Mouse (Mus musculus) midbrain, embryonic 12.5 days (tissue): ENCODE results near the gene Trrap. TPM values are rescaled to one million over a fixed set of nuclear protein-coding genes. Genes with fewer than 3 reads are reported as not detected.
A peak's percentile ranks its signal among the peaks of the same experiment; 100 is the strongest.

ENCODE experiments used
- ATAC-seq: fragments of 200-750 bp; cut with Nextera tagmentation; 2 replicates; pipeline ENCODE4 v1.8.0; 2017; ENCODE audit warnings: low read depth, moderate TSS enrichment, moderate library complexity; ENCODE audit not compliant: low FRiP score
- H3K27ac ChIP-seq: fragments of 300-500 bp; sonication (generic); replicated peaks from 2 replicates; pipeline ENCODE4 v1.5.1; 2016; ENCODE audit warnings: mild to moderate bottlenecking
- H3K27me3 ChIP-seq: fragments of 300-500 bp; sonication (generic); 2 replicates; pipeline ENCODE4 v1.6.1; 2016; ENCODE audit warnings: mild to moderate bottlenecking
- H3K36me3 ChIP-seq: fragments of 300-500 bp; sonication (generic); 2 replicates; pipeline ENCODE4 v1.6.1; 2016
- H3K4me1 ChIP-seq: fragments of 300-500 bp; sonication (generic); 2 replicates; pipeline ENCODE4 v1.6.1; 2016
- H3K4me2 ChIP-seq: fragments of 300-500 bp; sonication (generic); replicated peaks from 2 replicates; pipeline ENCODE4 v1.6.1; 2016; ENCODE audit warnings: mild to moderate bottlenecking, moderate library complexity
- H3K4me3 ChIP-seq: fragments of 300-500 bp; sonication (generic); 2 replicates; pipeline ENCODE4 v1.5.1; 2016; ENCODE audit warnings: mild to moderate bottlenecking
- H3K9ac ChIP-seq: fragments of 300-500 bp; sonication (generic); replicated peaks from 2 replicates; pipeline ENCODE4 v1.6.1; 2016; ENCODE audit warnings: mild to moderate bottlenecking, moderate library complexity
- H3K9me3 ChIP-seq: fragments of 300-500 bp; sonication (generic); 2 replicates; pipeline ENCODE4 v1.6.1; 2016; ENCODE audit warnings: mild to moderate bottlenecking
- WGBS: fragments of 180-500 bp; shearing (Covaris S2); methylation state at CpG from one replicate; pipeline ENCODE4 v1.1.7; 2016; 5-methylcytosine and 5-hydroxymethylcytosine counted together
- polyA plus RNA-seq: library from polyadenylated mRNA; unstranded; fragments of >200 nt; fragmentation: Nextera tagmentation; extraction: Ambion mirVana; gene quantifications from 2 replicates; pipeline ENCODE4 v1.2.1, GENCODE M21; 2016

Gene Trrap
- polyA plus RNA-seq, 1 experiment from 2014 or later, result 102 TPM

GRCm38 (mm10) chr5:144875892-144876291 lies 108.4 kb downstream of the Trrap start:
- peak; percentile 61 for ATAC-seq
- H3K9ac ChIP-seq, result no peak overlapping the region
- H3K27ac ChIP-seq, result no peak overlapping the region
- H3K4me3 ChIP-seq, result no peak overlapping the region
- H3K9me3 ChIP-seq, result no peaks in the 10 kb centered on the region
- H3K36me3 ChIP-seq, result peaks cover 40% of the 10 kb centered on the region
- 17% methylated on average over 13 of the region's 13 CpGs for WGBS
- H3K27me3 ChIP-seq, result no peaks in the 10 kb centered on the region
- no peaks in the 10 kb centered on the region for H3K4me1 ChIP-seq
- no peak overlapping the region for H3K4me2 ChIP-seq

DNA sequence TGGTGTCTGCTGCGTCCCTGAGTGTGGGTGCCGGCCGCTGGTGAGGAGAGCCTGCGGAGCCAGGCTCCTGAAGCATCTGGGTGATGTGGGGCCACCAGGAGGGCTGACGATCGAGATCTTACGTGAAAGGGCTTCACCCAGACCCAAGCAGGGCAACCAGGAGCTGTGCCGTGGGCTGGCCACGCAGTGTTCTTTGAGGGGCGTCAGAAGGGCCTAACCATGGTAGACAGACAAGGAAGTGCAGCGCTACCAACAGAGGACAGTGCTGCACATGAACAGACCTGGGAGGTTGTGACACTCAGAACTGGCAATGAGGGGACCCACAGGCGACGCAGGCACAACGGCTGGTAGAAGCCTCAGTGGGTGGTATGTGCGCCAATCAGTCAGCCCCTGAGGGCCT lies 109.5 kb downstream of the Trrap start:
- H3K27ac ChIP-seq, result no peak overlapping the region
- H3K27me3 ChIP-seq, result no peaks in the 10 kb centered on the region
- H3K36me3 ChIP-seq, result peaks cover 51% of the 10 kb centered on the region
- H3K9ac ChIP-seq, result no peak overlapping the region
- no peak overlapping the region for H3K4me3 ChIP-seq
- WGBS, result 92% methylated on average over 15 of the region's 15 CpGs
- H3K4me2 ChIP-seq, result no peak overlapping the region
- no peaks in the 10 kb centered on the region for H3K4me1 ChIP-seq
- no peaks in the 10 kb centered on the region for H3K9me3 ChIP-seq
- no peak for ATAC-seq

- ATAC-seq, result no peak
- WGBS, result 92% methylated on average over 14 of the region's 14 CpGs
Observed at GRCm38 (mm10) chr5:144881670-144882399, 114.3 kb downstream of the Trrap start.

GRCm38 (mm10) chr5:144884629-144885217 lies 117.2 kb downstream of the Trrap start:
- no peak for ATAC-seq
- Histone ChIP-seq H3K27ac (no peak overlapping the region), H3K9ac (no peak overlapping the region), H3K27me3 (no peaks in the 10 kb centered on the region), H3K4me2 (no peak overlapping the region), H3K9me3 (peaks cover 6% of the 10 kb centered on the region; the same call in 1 of the 2 replicates), H3K4me1 (no peaks in the 10 kb centered on the region), H3K36me3 (peaks cover 97% of the 10 kb centered on the region), H3K4me3 (no peak overlapping the region)
- 87% methylated on average over 13 of the region's 13 CpGs for WGBS

More at GRCm38 (mm10) chr5:144881670-144882399, 114.3 kb downstream of the Trrap start:
- no peak overlapping the region for H3K4me3 ChIP-seq
- no peak overlapping the region for H3K9ac ChIP-seq
- no peaks in the 10 kb centered on the region for H3K27me3 ChIP-seq
- no peak overlapping the region for H3K27ac ChIP-seq
- H3K4me2 ChIP-seq, result no peak overlapping the region
- H3K36me3 ChIP-seq, result peaks cover 95% of the 10 kb centered on the region
- H3K4me1 ChIP-seq, result no peaks in the 10 kb centered on the region
- H3K9me3 ChIP-seq, result no peaks in the 10 kb centered on the region

DNA sequence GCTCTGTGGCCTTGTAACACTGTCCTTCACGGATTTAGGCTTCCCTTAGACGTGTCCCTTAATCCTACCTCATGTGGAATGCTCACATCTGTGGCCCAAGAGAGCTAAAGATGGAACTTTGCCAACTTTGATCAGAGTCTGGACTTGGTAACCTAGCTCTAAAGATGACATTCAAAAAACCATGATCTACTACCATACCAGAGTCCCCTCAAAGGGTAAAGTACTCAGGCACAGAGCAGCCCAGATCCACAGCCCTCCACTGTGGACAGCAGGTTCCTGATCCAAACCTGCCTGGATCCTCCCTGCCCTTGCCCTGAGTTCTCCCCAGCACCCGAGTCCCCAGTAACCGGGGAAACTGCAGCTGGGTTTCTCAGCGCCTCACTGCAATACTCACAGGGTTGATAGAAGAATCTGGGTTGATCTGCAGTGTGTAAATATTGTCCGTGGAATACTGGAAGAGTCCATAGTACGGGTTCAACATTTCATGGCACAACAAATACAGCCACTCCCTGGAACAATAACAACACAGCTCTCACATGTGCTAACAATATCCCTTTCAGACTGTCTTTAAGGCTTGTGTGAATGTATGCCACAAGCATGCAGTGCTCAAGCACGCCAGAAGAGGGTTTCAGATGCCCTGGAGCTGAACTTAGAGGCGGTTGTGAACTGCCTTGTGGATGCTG lies 118.6 kb downstream of the Trrap start:
- ATAC-seq, result no peak
- WGBS, result 92% methylated on average over 9 of the region's 9 CpGs
- Histone ChIP-seq H3K9ac (no peak overlapping the region), H3K4me2 (no peak overlapping the region), H3K4me3 (no peak overlapping the region), H3K4me1 (no peaks in the 10 kb centered on the region), H3K9me3 (peaks cover 6% of the 10 kb centered on the region; the same call in 1 of the 2 replicates), H3K36me3 (peaks cover 96% of the 10 kb centered on the region), H3K27ac (no peak overlapping the region), H3K27me3 (no peaks in the 10 kb centered on the region)

DNA sequence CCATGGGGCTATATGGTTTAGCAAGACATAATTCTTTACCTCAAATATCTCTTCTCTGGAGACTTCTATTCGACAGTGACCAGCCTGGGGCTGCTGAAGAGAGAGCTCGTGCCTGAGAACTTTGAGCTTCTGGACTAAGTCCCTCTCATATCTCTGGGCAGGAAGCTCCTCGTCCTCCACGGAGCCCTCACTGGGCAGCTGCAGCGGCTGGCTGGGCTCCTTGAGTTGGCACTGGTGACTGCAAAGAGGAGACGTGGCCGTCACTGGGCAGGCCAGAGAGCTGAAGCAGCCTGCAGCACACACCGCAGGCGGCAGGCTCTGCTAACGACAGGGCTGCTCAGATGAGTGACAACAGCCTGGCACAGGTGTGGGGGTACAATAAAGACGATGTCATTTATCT lies 123.7 kb downstream of the Trrap start:
- WGBS, result 90% methylated on average over 11 of the region's 11 CpGs
- no peak for ATAC-seq

GRCm38 (mm10) chr5:144897881-144898280 lies 130.3 kb downstream of the Trrap start:
- peak; percentile 78; the same call in 1 of the 2 replicates for ATAC-seq
- Histone ChIP-seq H3K9ac (no peak overlapping the region), H3K4me3 (no peak overlapping the region), H3K4me1 (peaks cover 21% of the 10 kb centered on the region), H3K4me2 (no peak overlapping the region), H3K9me3 (no peaks in the 10 kb centered on the region), H3K27me3 (no peaks in the 10 kb centered on the region), H3K36me3 (peaks cover 48% of the 10 kb centered on the region), H3K27ac (0 out of 2 replicates have a peak overlapping the region, but pooled peaks have one; percentile 16)
- 9% methylated on average over 7 of the region's 7 CpGs for WGBS

More for the DNA sequence above, 123.7 kb downstream of the Trrap start:
- Histone ChIP-seq H3K27ac (no peak overlapping the region), H3K9ac (no peak overlapping the region), H3K4me3 (no peak overlapping the region), H3K4me2 (no peak overlapping the region), H3K36me3 (peaks cover 91% of the 10 kb centered on the region), H3K9me3 (peaks cover 6% of the 10 kb centered on the region; the same call in 1 of the 2 replicates), H3K27me3 (no peaks in the 10 kb centered on the region), H3K4me1 (no peaks in the 10 kb centered on the region)

DNA sequence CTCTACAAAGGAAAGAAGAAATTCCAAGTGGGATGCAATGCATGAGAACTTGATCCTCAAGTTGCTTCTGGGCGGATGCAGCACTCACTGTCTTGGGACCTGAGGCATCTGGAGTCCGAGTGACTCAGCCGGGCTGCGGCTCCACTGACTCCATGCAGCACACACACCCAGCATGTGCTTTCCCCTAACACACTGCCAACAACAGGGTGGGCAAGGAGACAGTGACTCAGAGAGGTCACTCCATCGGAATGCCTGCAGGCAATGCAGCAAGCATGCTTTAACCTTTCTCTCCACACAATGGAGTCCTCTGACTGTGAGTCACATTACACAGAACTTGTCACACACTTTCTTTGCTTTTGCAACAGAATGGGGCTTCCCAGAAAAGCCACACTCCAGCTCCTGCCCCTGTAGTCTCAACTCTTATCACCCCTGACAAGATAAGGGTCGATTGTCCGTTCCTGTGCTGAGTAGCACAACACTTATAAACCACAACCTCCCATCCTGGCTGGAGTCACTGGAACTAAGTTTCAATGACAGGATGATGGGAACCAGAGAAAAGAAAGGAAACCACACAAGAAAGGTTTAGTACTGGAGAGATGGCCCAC lies 131.0 kb downstream of the Trrap start:
- no peaks in the 10 kb centered on the region for H3K9me3 ChIP-seq
- ATAC-seq, result no peak
- peaks cover 21% of the 10 kb centered on the region for H3K4me1 ChIP-seq
- H3K27ac ChIP-seq, result peak overlapping the region; percentile 16; the same call in 1 of the 2 replicates
- no peak overlapping the region for H3K9ac ChIP-seq
- WGBS, result 46% methylated on average over 7 of the region's 7 CpGs
- no peak overlapping the region for H3K4me2 ChIP-seq
- H3K4me3 ChIP-seq, result no peak overlapping the region
- H3K27me3 ChIP-seq, result no peaks in the 10 kb centered on the region
- H3K36me3 ChIP-seq, result peaks cover 42% of the 10 kb centered on the region

DNA sequence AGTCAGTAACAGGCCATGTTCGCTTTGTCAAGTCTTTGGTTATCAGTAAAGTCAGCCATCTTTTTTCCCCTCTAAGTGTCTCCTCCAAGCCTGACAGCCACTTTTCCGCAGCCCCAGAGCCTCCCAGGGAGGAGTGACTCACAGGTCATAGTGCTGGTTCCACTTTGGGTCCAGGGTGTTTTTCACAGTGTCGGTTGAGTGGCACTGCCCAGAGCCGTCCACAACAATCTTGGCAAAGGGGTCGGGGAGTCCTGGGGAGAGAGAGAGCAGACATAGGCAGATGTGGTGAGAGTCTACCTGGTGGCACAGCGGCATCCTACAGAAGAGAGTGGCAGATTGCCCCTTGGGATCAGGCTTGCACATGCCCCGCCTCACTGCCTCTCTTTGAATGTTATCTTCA lies 133.5 kb downstream of the Trrap start:
- Histone ChIP-seq H3K4me3 (no peak overlapping the region), H3K4me2 (no peak overlapping the region), H3K27ac (no peak overlapping the region), H3K27me3 (no peaks in the 10 kb centered on the region), H3K36me3 (peaks cover 21% of the 10 kb centered on the region), H3K4me1 (peaks cover 21% of the 10 kb centered on the region), H3K9ac (no peak overlapping the region), H3K9me3 (no peaks in the 10 kb centered on the region)
- WGBS, result 84% methylated on average over 7 of the region's 7 CpGs
- no peak for ATAC-seq

GRCm38 (mm10) chr5:144901791-144902190 lies 134.3 kb downstream of the Trrap start:
- ATAC-seq, result no peak
- H3K27ac ChIP-seq, result no peak overlapping the region
- no peak overlapping the region for H3K4me2 ChIP-seq
- no peak overlapping the region for H3K4me3 ChIP-seq
- no peaks in the 10 kb centered on the region for H3K27me3 ChIP-seq
- H3K4me1 ChIP-seq, result peaks cover 21% of the 10 kb centered on the region
- peaks cover 14% of the 10 kb centered on the region for H3K36me3 ChIP-seq
- H3K9ac ChIP-seq, result no peak overlapping the region
- WGBS, result 68% methylated on average over 10 of the region's 10 CpGs
- no peaks in the 10 kb centered on the region for H3K9me3 ChIP-seq

GRCm38 (mm10) chr5:144904356-144905134 lies 137.0 kb downstream of the Trrap start:
- Histone ChIP-seq H3K4me3 (no peak overlapping the region), H3K4me1 (peaks cover 5% of the 10 kb centered on the region; the same call in 1 of the 2 replicates), H3K27ac (no peak overlapping the region), H3K27me3 (no peaks in the 10 kb centered on the region), H3K9ac (no peak overlapping the region), H3K4me2 (no peak overlapping the region), H3K36me3 (peaks cover 14% of the 10 kb centered on the region), H3K9me3 (no peaks in the 10 kb centered on the region)
- no peak for ATAC-seq
- WGBS, result 81% methylated on average over 12 of the region's 12 CpGs
